Mouse (Mus musculus) gastrocnemius, postnatal 10 days (tissue): ENCODE measurements around the gene Mcl1. TPM values are rescaled to one million over a fixed set of nuclear protein-coding genes. Genes with fewer than 3 reads are reported as not detected.
"Not testable (repeated sequence)": the region's sequence is repeated elsewhere in the genome, so short reads cannot be mapped to it uniquely, and the experiment has no call there.

ENCODE experiments used
- DNase-seq: peaks from one replicate; pipeline ENCODE4 v3.0.0; 2021; ENCODE audit warnings: mixed read lengths
- total RNA-seq, 2 experiments: library from RNA; stranded (reverse); gene quantifications; 2 replicates each; pipeline ENCODE4 v1.2.3; 2021

Gene Mcl1
- total RNA-seq, 2 experiments from 2014 or later, result 96.8 to 111 TPM

- no peak for DNase-seq
These were observed 8.1 kb upstream of the Mcl1 start for GRCm38 (mm10) chr3:95650276-95651032.

GRCm38 (mm10) chr3:95651033-95651373 is 7.6 kb upstream of the Mcl1 start:
- DNase-seq, result no peak

- DNase-seq, result no peak
These were observed 7.0 kb upstream of the Mcl1 start for GRCm38 (mm10) chr3:95651391-95652203.

DNA sequence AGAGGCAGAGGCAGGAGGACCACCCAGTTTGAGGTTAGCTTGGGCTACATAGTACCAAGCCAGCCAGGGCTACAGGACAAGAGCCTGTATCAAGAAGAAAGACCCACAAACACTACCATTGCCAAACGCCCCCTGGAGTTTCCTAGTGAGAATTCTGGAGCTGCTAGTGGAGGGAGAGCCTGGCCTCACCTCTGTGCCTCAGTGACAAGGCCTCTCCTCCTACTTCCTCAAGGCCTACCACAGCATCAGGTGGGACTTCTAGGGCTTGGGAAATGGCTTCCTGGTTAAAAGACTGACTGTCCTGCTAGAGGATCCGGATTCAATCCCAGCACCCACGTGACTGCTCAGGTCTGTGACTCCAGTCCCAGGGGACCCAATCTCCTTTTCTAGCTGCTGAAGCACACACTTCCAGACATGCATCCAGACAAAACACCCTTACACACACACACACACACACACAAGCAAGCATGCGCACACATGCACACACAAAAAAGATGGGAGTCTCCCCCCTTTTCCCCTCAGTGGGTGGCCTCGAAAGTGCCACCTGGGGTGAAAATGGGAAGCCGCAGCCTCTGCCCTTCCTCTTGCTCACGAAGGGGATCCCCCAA is 6.3 kb upstream of the Mcl1 start:
- DNase-seq, result no peak

GRCm38 (mm10) chr3:95652871-95653270 is 5.7 kb upstream of the Mcl1 start:
- no peak for DNase-seq

DNA sequence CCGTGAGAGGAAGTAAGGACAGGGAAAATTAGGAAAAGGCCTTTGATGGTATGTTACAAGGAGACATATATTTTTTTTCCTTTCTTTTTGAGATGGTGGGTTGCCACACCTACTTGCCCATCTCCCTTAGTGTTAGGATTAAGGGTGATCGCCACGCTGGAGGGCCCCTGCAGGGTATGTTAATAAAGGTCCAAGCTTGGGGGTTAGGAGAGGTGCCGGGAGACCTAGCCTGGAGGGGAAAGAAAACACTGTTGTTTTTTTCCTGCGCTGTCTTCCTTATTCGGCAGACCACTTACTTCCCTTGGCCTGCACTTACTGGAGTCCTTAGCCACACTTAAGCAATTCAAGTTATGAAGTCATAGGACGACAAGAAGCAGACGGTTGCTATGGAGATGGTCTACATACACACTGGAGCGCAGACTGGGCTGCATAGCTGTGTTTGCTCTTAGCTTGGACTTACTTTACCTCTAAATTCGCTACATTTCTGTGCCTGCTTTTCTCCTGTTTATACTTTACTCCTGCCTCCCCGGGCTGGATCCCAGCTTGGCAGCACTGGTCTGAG is 5.0 kb upstream of the Mcl1 start:
- no peak for DNase-seq

GRCm38 (mm10) chr3:95654371-95654770 is 4.2 kb upstream of the Mcl1 start:
- DNase-seq, result not testable (repeated sequence)

- no peak for DNase-seq
These were observed 3.2 kb upstream of the Mcl1 start for GRCm38 (mm10) chr3:95655437-95655836.

DNA sequence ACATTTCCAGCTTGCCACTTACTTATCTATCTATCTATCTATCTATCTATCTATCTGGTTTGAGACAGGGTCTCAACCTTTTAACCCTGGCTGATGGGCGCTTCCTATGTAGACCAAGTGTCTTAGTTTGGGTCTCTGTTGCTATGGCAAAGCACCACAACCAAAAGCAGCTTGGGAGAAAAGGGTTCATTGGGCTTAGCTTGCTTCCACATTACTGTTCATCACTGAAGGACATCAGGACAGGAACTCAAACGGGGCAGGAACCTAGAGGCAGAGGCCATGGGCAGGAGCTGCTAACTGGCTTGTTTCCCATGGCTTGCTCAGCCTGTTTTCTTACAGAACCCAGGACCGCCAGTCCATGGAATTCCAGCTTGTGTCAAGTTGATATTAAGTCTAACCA is 1.5 kb upstream of the Mcl1 start:
- DNase-seq, result no peak

- DNase-seq, result no peak
These were observed 877 bp upstream of the Mcl1 start for GRCm38 (mm10) chr3:95657711-95658110.

DNA sequence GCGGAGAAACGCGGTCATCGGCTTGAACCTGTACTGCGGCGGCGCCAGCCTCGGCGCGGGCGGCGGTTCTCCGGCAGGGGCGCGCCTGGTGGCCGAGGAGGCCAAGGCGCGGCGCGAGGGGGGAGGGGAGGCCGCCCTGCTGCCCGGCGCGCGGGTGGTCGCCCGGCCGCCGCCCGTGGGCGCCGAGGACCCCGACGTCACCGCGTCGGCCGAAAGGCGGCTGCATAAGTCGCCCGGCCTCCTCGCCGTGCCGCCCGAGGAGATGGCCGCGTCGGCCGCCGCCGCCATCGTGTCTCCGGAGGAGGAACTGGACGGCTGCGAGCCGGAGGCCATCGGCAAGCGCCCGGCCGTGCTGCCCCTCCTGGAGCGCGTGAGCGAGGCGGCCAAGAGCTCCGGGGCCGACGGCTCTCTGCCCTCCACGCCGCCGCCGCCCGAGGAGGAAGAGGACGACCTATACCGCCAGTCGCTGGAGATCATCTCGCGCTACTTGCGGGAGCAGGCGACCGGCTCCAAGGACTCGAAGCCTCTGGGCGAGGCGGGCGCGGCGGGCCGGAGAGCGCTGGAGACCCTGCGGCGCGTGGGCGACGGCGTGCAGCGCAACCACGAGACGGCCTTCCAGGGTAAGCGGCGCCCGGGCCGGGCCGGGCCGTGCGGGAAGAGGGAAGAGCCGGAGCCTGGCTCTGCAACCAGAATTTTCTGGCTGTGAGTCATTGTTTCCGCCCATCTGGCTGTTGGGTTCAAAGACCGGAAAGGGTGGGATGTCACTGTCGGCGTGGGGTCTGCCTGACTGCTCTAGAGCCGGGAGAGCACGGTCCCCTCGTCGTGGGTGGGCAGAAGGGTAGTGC is 502 bp downstream of the Mcl1 start:
- DNase-seq, result peak; percentile 76

- DNase-seq, result no peak
These were observed 1.4 kb downstream of the Mcl1 start for GRCm38 (mm10) chr3:95659948-95660347.

GRCm38 (mm10) chr3:95660788-95661478 is 2.3 kb downstream of the Mcl1 start:
- DNase-seq, result no peak

DNA sequence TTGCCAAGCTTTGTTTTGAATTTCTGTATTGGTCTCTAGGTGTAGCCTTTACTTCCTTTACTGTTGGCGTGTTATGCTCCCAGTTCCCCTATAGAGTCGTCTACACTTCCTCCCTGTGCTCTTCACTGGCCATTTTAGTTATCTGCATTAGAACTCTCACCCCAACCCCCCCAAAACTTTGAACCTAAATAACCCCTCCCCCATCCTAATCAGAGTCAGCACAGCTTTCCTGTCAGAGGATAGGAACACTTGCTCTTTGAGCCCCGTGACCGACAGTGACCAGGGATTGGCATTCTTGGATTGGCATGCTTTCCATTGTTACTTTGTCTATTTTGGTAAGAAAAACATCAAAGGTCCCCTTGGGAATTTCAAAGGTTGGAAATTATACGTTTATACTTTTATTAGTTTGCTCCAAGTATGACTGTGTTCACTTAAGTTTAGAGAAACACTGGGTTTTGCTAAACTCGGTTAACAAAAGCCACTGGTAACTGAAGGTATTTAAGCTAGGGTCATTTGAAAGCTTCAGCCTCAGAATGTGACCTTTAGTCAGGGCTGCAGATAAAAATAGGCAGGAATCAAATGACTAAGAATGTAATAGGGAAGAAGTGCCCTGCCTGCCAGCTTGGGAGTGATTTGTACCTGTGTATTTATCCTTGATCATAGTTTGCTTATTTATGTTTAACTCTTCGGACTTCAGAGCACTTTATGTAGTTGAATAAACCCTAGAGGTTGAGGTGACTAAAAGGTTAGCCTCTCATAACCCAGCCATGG is 3.5 kb downstream of the Mcl1 start:
- DNase-seq, result no peak

DNA sequence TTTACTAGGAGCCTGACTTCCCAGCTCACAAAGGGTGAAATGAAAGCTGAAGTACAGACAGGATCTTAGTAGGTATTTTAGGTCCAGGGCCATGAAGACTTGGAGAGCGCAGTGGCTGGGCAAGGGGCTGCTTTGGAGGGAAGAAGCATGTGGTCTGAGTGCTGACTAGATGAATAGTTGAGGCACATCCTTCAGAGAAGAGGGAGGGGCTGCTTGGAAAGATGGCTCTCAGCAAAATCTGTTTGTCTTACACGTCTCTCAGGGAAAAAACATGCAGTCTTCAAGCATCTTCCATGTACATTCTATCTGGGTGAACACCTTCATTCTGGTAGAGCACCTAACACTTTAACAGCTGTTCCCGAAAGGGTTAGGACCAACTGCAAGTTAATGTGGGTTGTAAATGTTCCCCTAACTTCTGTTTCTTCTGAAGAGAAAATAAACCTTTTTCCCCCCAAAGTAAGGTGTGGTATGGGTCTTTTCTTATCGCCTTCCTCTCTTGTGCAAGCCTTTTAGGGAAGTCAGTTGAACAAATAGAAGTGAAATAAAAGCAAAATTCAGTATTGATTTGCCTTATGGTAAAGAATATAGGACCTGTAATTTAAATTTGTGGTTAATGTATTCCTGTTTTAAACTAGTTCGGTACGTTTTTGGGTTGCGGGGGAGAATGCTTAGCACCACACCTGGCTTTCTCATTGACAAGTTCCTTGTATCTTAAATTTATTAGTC is 4.3 kb downstream of the Mcl1 start:
- no peak for DNase-seq

GRCm38 (mm10) chr3:95663486-95663885 is 4.9 kb downstream of the Mcl1 start:
- no peak for DNase-seq

DNA sequence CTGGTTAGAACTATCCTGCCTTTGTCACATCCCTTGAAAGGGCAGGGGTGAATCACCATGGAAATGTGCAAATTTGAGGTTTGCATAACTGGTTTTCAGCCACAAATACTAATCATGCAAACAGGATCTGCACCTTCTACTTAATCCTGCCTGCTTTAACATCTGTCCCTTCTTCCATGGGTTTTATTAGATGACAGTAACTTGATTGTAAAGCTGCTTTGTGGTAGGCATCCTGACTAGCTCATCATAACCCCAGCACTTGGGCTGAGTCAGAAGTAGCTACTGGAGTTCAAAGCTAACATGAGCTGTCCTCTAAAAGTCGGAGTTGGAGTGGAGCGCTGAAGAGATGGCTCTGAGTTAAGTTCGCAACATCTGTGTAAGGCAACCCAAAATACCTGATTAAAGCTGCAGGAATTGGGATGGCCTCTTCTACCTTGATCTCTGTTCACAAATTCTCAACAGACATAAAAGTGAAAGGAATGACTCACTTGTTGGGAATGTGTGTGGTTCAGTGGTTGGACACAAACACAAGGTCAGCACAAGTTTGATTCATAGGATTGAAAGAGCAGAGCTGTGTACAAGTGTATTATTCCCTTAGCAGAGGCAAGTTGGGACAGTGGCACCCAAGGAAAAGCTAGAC is 5.5 kb downstream of the Mcl1 start:
- DNase-seq, result no peak

DNA sequence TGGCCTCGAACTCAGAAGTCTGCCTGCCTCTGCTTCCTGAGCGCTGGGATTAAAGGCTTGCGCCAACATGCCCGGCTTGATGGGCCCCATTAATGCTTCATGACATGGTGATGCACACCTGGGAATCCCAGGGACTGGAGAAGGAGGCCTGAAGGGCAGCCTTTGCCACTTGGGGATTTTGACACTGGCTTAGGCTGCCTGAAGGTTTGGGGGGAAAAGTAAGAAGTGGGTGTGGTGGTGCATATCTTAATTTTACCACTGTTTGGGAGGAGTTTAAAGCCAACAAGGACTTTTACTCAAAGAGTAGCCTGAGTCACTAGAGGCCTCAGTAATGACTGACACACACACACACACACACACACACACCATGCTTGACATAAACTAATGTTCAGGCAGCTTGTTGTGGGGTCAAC is 6.4 kb downstream of the Mcl1 start:
- DNase-seq, result no peak

DNA sequence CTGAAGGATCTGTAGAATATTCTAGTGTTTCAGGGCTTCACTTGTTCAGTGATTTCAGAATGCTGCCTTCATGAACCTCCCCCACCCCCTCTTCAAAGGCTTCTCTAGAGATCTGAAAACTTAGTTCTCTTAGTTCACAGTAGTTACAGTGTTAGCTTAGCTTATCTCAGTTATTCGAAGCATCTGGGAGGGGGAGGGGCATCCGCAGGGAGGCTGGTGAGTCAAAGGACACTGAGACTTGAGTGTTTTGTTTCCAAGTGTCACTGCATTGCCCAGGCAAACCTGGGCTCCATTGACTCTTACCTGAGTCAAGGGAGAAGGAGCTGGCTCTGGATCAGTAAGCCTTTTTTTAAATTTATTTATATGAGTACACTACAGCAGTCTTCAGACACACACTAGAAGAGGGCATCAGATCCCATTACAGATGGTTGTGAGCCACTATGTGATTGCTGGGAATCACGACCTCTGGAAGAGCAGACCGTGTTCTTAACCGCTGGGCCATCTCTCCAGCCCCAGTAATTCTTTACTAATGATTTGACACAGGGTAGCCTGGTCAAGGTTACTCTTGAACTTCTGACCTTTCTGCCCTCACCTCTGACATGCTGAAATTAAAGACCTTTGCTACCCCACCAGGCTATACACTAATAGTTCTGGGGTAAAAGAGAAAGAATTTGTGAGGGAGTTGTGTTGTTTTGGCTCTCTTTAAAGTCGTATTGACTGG is 7.7 kb downstream of the Mcl1 start:
- DNase-seq, result no peak
